Mouse (Mus musculus) T-helper 1 cell (primary cell): ENCODE measurements around the gene Psg25.
"Not testable (repeated sequence)": the region's sequence is repeated elsewhere in the genome, so short reads cannot be mapped to it uniquely, and the experiment has no call there.

Experiments used
- in situ Hi-C: fragments of 300-600 bp; cut with MboI, MseI; formaldehyde crosslinking; loops from one replicate; pipeline ENCODE4 v1.15.1; 2025; ENCODE audit warnings: high pct_unique_total_duplicates

Psg25 gene

DNA sequence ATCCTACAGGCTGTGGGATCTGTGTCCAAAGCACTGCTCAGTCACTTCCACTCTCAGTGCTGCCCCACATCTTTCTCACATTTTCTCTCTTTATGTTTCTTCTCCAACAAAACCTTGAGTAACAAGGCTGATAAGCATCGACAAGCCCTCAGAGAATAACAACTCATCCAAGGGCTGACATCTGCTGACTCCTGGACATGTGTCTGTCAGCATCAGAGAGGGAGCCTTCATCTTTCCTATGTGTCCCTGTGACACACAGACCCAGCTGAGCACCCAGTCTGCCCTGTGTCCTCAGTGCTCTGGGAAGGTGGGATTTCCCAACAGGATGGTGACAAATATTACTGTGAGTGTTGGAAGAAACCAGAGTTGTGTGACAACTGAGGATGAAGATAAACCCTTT is at the start of gene Psg25:
TSS of gene Psg25 (minus strand) at position 101 of the 400 bp plus-strand sequence.
- in situ Hi-C loops, result no loop called here

GRCm38 (mm10) chr7:18567205-18567604 is 35.1 kb upstream of the Psg25 start, which contains the start of gene Psg27:
Gene Psg27, minus strand, starts transcription at chr7:18567305.
- in situ Hi-C loops, result no loop called here

DNA sequence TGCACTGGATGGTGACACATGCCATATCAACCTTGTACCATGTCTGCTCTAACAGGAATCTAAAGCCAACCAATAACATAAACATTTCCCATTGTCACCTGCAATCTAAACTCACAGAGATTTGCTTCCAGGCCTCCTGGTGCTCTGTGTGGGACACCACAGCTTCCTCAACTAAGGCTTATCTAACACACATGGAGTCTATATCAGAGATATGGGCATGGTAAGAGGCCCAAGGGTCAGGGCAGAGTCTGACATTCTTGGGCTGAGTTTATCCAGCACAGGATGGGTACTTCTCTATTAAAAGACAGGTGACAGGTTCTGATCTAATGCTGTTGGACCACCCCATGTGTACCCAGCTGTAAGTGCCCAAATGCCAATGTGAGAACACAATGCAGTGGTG is 27.8 kb upstream of the Psg25 start:
- in situ Hi-C loops, result loop anchor here (5.0 kb wide), 1 partner anchor 103 kb away; no protein-coding TSS in a partner anchor

- in situ Hi-C loops, result loop anchor here (5.0 kb wide), 1 partner anchor 98 kb away; no protein-coding TSS in a partner anchor
Observed at GRCm38 (mm10) chr7:18555751-18556150, 23.7 kb upstream of the Psg25 start.

DNA sequence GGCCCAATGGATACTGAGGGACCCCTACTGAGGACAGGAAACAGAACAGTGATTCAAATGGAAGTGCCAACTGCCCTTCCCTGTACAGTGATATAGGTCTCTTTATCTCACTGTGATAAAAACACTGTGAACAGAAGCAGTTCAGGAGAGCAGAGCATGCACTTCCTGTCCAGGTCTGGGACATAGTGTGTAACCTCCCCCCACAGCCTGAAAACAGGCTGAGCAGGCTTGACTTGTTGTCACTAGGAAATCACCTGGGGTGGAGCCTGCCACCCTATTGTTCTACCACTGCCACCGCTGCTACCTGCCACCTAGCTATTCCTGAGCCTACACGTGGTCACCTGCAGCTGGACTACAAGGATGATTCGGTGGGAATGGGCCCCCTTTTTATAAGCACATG is 1.4 kb upstream of the Psg25 start:
- in situ Hi-C loops, result no loop called here

DNA sequence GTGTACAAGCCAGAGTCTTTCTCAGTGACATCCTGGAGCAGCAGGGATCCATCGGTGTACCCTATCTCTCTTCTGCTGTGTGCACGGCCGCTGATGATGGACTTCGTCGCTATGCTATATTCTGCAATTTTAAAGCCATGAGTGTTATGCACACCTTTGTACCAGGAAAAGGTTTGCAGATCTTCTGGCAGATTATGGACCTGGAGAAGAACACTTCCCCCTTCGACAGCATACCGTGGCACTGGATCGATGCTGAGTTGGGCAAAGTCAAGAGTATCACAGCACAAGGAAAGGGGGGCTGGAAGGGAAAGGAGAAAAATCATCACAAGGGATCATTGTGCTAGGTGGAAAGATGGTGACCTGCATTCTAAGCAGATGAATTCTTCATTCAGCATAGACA is 7.4 kb downstream of the Psg25 start:
- in situ Hi-C loops, result no loop called here

- in situ Hi-C loops, result not testable (repeated sequence)
Observed at GRCm38 (mm10) chr7:18512848-18513247, 19.2 kb downstream of the Psg25 start.

- in situ Hi-C loops, result not testable (repeated sequence)
Observed at GRCm38 (mm10) chr7:18512417-18512816, 19.7 kb downstream of the Psg25 start.

GRCm38 (mm10) chr7:18511479-18511878 is 20.6 kb downstream of the Psg25 start:
- in situ Hi-C loops, result no loop called here

DNA sequence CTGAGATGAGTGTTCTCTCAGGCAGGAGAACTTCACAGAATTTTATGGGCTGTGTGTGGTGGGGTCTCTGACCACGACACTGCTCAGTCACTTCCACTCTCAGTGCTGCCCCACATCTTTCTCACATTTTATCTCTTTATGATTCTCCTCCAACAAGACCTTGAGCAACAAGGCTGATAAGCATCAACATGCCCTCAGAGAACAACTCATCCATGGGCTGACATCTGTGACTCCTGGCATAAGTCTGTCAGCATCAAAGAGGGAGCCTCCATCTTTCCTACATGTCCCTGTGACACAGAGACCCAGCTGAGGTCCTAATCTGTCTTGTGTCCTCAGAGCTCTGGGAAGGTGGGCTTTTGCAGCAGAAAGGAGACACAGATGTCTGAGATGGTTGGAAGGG is 48.0 kb downstream of the Psg25 start, which contains the start of gene Psg26:
TSS of gene Psg26 (minus strand) at position 101 of the 400 bp plus-strand sequence.
- in situ Hi-C loops, result no loop called here
